Mouse (Mus musculus) duodenum, adult 2 months (tissue): ENCODE data around the gene Dynlt1b. TPM values are rescaled to one million over a fixed set of nuclear protein-coding genes. Genes with fewer than 3 reads are reported as not detected.

Experiments used
- polyA plus RNA-seq: library from polyadenylated mRNA; depleted of rRNA; stranded (reverse); fragments of >200 nt; gene quantifications from 2 replicates; pipeline ENCODE4 v1.2.3, GENCODE M21; 2012; ENCODE audit warnings: low replicate concordance; rRNA removed

Gene Dynlt1b
- 291 and 349 TPM in 2 replicates for polyA plus RNA-seq

DNA sequence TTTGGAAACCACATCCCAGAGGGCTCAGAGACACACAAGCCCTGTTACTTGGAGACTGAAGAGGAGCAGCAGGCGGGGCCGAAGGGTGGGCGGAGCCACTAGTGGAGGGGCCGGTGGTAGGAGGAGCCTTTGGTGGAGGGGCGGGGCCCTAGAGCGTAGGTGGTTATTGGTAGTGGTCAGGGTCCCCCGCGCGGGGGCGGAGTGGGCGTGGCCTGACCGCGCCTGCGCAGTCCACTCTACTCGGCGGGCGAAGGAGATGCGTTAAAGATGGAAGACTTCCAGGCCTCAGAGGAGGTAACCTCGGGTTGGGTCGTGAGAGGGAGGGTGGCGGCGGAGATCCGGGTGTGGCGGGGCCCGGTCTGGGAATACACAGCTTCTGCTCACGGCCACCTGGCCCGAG, at the start of gene Dynlt1b:
TSS of gene Dynlt1b (plus strand) at position 168 of the 400 bp plus-strand sequence.

Other genes starting within 250 kb of the Dynlt1b start
- gene Tmem181a, start 173.3 kb upstream of the Dynlt1b start, polyA plus RNA-seq, result 13.2 and 19.0 TPM in 2 replicates
- gene Dynlt1a, start 112.6 kb upstream of the Dynlt1b start, polyA plus RNA-seq, result 11.6 and 13.1 TPM in 2 replicates
- 4.6 and 4.7 TPM in 2 replicates for gene Dynlt1c, start 171.6 kb downstream of the Dynlt1b start, polyA plus RNA-seq
- 44.6 and 63.9 TPM in 2 replicates for gene Dynlt1f, start 225.8 kb downstream of the Dynlt1b start, polyA plus RNA-seq
- gene Sytl3, start 229.0 kb downstream of the Dynlt1b start, polyA plus RNA-seq, result 2.0 and 7.4 TPM in 2 replicates